Mouse (Mus musculus): ENCODE measurements at regions not wholly inside any gene's neighbourhood (a gene's known extent, or its start where the extent isn't known, plus 50 kb on each side); places are given as distances from the start of the nearest gene placed in this dataset.

DNA sequence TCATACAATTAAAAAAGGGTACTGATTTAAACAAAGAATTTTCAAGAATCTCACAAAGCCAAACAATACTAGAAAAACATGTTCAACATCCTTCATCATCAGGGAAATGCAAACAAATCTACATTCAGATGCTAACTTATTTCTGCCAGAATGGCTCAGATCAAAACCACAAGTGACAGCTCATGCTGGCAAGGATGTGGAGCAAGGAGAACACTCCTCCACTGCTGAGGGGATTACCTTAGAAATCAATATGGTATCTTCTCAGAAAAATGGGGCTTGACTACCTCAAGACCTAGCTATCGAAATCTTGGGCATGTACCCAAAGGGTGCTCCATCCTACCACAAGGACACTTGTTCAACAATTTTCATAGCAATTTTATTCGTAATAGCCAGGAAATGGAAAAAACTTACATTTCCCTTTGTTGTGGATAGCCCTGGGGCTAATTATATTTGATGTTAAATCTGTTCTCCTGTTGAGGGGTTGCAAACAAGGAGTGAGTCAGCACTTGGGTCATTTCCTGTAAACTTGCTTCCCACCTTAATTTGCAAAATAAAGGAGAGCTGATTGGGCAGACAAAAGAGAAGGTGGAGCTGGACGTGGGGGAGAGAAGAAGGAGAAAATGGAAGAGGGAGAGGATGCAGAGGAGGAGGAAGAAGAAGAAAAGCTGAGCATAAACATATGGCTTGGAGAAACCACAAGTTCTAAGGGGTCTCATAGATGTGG is 113.3 kb upstream of the B430305J03Rik start:
- TF ChIP-seq POLR2A (IDR thresholded peaks at IDR 0.05; ENCODE audit: low read depth, low read length) (no peak), CTCF (IDR thresholded peaks at IDR 0.05; ENCODE audit: extremely low read depth, insufficient read depth, insufficient read length, insufficient replicate concordance) (no peak)

Measured in spleen, adult 2 months (tissue).